Mouse (Mus musculus) megakaryocyte, embryonic 14.5 days (primary cell): ENCODE measurements around the gene Cog5. TPM values are rescaled to one million over a fixed set of nuclear protein-coding genes. Genes with fewer than 3 reads are reported as not detected.

Experiments
- H3K27me3 ChIP-seq: replicated peaks from 2 replicates; pipeline ENCODE3; 2012; ENCODE audit warnings: inconsistent platforms
- H3K36me3 ChIP-seq: replicated peaks from 2 replicates; pipeline ENCODE3; 2012; ENCODE audit warnings: low read length, inconsistent platforms, mixed read lengths
- H3K4me1 ChIP-seq: 2 replicates; pipeline ENCODE4 v1.6.1; 2012; ENCODE audit warnings: inconsistent platforms
- H3K4me3 ChIP-seq: replicated peaks from 2 replicates; pipeline ENCODE3; 2012; ENCODE audit warnings: moderate library complexity, mild to moderate bottlenecking, inconsistent platforms
- H3K9me3 ChIP-seq: 2 replicates; pipeline ENCODE4 v1.6.1; 2012; ENCODE audit warnings: inconsistent platforms
- FLI1 ChIP-seq: IDR thresholded peaks from 2 replicates; pipeline ENCODE4 v1.6.1; 2012; ENCODE audit warnings: low read length, inconsistent platforms, mixed read lengths
- GATA1 ChIP-seq: IDR thresholded peaks from 3 replicates; pipeline ENCODE4 v1.6.1; 2012; ENCODE audit warnings: mixed read lengths, low read length, inconsistent platforms, borderline replicate concordance
- polyA plus RNA-seq: library from polyadenylated mRNA; stranded (reverse); fragments of >175 nt; gene quantifications from 2 replicates; pipeline ENCODE4 v1.2.3, GENCODE M21; 2012; ENCODE audit warnings: low replicate concordance; ENCODE audit not compliant: insufficient read depth

Gene Cog5
- polyA plus RNA-seq, 1 experiment = 0.56 TPM

DNA sequence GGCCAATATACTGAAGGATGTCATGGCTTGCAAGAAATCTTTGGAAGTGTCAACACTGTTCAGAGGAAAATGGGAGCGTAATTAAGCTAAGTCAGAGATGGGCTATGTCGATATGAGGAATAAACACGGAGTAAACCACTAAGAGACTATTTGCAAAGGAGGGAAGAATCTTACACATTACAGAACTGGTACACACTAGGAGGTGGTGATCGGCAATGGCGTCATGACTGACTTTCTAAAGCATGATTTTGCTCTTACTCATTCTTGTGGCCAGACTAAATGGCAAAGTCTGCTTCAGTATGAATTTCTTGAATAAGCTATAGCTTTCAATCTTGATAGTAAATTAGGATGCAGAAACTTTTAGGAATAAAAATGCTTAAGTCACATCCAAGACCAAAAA, 1.1 kb upstream of the Cog5 start:
- TF ChIP-seq FLI1 (no peak), GATA1 (no peak)
- Histone ChIP-seq H3K36me3 (peaks cover 21% of the 10 kb centered on the region), H3K27me3 (no peaks in the 10 kb centered on the region), H3K4me1 (peaks cover 29% of the 10 kb centered on the region), H3K9me3 (no peaks in the 10 kb centered on the region), H3K4me3 (peak overlapping the region; percentile 93)

DNA sequence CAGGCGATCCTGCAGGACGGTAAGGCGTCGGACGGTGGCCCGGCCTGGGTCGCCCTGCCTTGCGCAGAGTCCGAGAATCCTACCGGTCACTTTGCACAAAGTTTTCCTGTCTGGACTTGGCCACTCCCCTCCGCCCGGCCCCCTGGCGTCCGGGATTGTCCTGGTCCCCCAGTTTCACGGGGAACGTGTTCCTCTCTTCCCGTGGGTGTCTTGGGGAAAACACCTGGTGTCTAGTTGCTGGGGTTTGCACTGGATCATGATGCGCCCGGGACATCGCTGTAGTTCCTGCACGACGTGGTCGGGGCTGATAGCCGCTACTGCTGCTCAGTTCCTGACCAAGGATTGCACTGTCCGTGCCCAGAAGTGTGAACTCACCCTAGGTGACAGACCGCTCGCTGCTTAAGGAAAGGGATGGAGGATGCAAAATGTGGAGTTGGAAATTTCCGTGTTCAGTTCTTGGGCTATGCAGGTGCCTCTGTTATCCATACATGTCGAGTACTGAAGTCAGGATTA, 352 bp downstream of the Cog5 start:
- Histone ChIP-seq H3K9me3 (no peaks in the 10 kb centered on the region), H3K4me3 (peak overlapping the region; percentile 93)
- TF ChIP-seq FLI1 (no peak), GATA1 (no peak)

DNA sequence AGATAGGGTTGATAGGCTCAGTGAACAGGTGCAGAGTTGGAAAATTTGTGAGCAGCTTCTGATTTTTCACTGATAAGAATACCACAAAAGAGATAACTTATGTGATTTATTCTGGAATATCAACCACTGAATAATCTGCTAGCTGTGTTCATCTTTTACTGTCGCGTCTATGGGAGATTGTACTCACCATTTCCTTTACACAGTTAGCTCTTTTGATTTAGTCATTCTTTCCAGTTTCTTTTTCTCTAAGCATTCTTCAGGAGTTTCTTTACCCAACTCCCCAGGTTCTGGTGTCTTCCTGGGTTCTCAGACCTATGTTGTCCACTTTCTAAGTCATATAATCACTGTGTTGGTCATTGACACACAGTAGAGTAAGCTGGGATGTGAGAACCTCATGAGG, 2.2 kb downstream of the Cog5 start:
- no peaks in the 10 kb centered on the region for H3K9me3 ChIP-seq
- H3K36me3 ChIP-seq = peaks cover 24% of the 10 kb centered on the region
- H3K4me3 ChIP-seq = no peak overlapping the region
- H3K27me3 ChIP-seq = no peaks in the 10 kb centered on the region
- peaks cover 27% of the 10 kb centered on the region for H3K4me1 ChIP-seq
- no peak for TF ChIP-seq FLI1
- TF ChIP-seq GATA1 = no peak

More for the DNA sequence above, 352 bp downstream of the Cog5 start:
- peaks cover 35% of the 10 kb centered on the region for H3K4me1 ChIP-seq
- no peaks in the 10 kb centered on the region for H3K27me3 ChIP-seq
- H3K36me3 ChIP-seq = peaks cover 14% of the 10 kb centered on the region

DNA sequence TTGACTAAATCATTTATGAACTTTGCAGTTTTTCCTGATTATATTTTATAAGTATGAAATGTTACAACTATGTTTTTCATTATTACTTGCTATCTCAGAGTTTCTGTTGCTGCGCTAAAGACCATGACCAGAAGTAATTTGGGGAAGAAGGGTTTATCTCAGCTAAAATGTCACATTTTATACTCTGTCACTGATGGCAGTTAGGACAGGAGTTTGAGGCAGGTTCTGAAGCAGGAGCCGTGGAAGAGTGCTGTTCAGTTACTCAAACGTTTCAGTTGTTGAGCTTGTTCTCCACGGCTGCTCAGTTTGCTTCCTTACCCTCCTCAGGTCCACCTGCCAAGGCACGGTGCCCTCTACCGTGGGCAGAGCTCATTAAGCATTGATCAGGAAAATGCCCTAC, 11.3 kb downstream of the Cog5 start:
- TF ChIP-seq GATA1 (no peak), FLI1 (no peak)
- peaks cover 93% of the 10 kb centered on the region for H3K36me3 ChIP-seq
- no peak overlapping the region for H3K4me3 ChIP-seq
- no peaks in the 10 kb centered on the region for H3K27me3 ChIP-seq
- H3K9me3 ChIP-seq = no peaks in the 10 kb centered on the region
- H3K4me1 ChIP-seq = no peaks in the 10 kb centered on the region; the same call in 1 of the 2 replicates

DNA sequence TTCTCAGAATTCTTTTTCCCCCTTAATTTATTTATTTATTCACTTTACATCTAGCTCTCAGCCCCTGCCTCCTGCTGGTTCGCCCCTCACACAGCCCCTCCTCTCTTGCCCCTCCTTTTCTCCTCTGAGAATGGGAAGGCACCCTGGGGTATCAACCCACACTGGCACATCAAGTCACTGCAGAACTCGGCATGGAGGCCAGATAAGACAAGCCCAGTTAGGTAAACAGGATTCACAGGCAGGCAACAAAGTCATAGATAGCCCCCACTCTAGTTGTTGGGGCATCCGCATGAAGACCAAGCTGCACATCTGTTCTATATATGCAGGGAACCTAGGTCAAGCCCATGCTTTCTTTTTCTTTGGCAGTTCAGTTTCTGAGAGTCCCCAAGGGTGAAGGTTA, 12.5 kb downstream of the Cog5 start:
- Histone ChIP-seq H3K9me3 (no peaks in the 10 kb centered on the region), H3K36me3 (peaks cover 92% of the 10 kb centered on the region), H3K27me3 (no peaks in the 10 kb centered on the region), H3K4me1 (no peaks in the 10 kb centered on the region; the same call in 1 of the 2 replicates), H3K4me3 (no peak overlapping the region)
- TF ChIP-seq FLI1 (no peak), GATA1 (no peak)

DNA sequence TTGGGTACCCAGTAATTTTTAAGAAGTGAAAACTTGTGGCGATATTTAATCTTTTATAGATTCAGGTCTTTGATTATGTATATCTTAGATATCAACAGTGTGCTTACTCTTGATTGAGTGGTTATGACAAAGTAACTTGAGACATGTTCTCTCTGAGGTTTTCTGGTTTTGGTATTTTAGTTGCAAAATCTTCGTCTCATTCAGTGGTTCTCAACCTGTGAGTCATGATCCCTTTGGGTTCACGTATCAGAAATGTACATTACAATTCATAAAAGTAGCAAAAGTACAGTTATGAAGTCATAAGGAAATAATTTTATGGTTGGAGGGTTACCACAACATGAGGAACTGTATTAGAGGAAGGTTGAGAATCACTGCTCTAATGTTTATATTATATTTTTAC, 32.0 kb downstream of the Cog5 start:
- no peak for TF ChIP-seq FLI1
- no peak for TF ChIP-seq GATA1
- no peaks in the 10 kb centered on the region for H3K4me1 ChIP-seq
- H3K27me3 ChIP-seq = no peaks in the 10 kb centered on the region
- H3K36me3 ChIP-seq = peaks cover 39% of the 10 kb centered on the region
- H3K9me3 ChIP-seq = no peaks in the 10 kb centered on the region
- H3K4me3 ChIP-seq = no peak overlapping the region

DNA sequence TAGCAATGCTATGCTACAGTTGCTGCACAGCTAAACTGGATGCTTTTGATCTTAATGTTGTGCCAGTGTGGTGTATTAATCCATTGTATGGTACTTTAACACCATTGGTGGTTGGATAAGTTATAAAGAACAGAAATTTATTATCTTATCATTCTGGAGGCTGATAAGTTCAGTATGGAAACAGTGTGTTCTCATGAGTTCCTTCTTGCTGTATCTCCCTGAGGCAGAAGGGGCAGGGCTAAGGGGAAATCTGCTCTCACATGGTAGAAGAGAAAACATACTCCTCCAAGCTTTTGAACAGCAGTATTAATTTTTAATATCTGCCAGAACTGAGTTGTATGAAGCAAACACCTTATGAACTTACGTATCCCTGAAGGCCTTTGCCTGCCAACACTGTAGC, 38.6 kb downstream of the Cog5 start:
- TF ChIP-seq FLI1 (no peak), GATA1 (no peak)
- Histone ChIP-seq H3K27me3 (no peaks in the 10 kb centered on the region), H3K9me3 (peaks cover 6% of the 10 kb centered on the region; the same call in 1 of the 2 replicates), H3K4me1 (peaks cover 8% of the 10 kb centered on the region; the same call in 1 of the 2 replicates), H3K4me3 (no peak overlapping the region), H3K36me3 (peaks cover 44% of the 10 kb centered on the region)

DNA sequence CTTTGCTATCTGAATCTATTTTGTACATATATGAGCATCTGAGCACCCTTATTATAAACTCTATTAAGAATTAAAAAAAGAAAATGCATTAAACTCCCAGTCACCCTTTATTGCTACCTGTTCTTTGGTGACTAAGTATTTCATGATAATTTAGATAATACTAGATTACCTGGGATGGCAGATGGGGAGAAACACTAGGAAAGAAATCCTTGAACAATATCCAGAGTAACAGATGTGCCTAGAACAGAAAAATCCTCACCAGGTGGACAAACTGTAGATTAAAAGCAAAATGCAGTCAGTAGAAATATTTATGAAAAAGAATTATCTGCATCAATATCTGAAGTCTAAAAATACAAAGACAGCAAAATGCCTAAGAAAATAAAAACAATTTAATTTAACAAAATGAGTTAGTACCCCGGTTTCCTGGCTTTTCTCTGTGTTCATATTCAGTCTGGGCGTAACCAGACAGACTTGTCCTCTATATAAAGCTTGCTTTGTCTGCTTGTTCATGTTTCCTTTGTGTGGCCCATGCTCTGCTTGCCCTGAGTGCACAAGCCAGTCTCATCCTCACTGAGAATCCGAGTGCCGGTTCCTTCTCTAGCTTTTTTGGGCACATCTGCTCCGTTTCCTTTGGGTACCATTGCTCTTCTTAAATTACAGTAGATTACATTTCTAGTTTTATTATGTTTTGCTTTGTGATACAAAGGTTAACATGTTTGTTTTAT, 46.1 kb downstream of the Cog5 start:
- Histone ChIP-seq H3K36me3 (peaks cover 12% of the 10 kb centered on the region), H3K27me3 (no peaks in the 10 kb centered on the region), H3K9me3 (peaks cover 6% of the 10 kb centered on the region; the same call in 1 of the 2 replicates), H3K4me3 (no peak overlapping the region), H3K4me1 (peaks cover 7% of the 10 kb centered on the region; the same call in 1 of the 2 replicates)
- TF ChIP-seq GATA1 (no peak), FLI1 (no peak)

DNA sequence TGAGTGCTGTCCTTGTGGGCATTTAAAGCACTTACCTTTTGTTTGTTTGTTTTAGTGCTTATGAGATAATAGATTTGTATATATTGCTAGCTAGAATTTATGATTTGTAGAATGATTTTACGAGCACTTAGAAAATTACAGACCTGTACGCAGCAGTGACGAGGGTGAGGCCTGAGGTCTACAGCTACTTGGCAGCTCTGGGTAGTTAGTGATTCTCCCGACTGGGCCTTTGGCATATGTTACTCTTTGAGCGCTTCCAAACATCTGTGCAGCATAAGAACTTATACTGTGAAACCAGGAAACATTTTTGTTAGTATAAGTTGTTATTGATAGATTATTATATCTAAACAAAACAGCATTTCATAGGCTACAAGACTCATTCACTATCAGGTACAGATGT, 46.7 kb downstream of the Cog5 start:
- no peak for TF ChIP-seq FLI1
- no peak for TF ChIP-seq GATA1
- no peaks in the 10 kb centered on the region for H3K27me3 ChIP-seq
- H3K36me3 ChIP-seq = peaks cover 12% of the 10 kb centered on the region

DNA sequence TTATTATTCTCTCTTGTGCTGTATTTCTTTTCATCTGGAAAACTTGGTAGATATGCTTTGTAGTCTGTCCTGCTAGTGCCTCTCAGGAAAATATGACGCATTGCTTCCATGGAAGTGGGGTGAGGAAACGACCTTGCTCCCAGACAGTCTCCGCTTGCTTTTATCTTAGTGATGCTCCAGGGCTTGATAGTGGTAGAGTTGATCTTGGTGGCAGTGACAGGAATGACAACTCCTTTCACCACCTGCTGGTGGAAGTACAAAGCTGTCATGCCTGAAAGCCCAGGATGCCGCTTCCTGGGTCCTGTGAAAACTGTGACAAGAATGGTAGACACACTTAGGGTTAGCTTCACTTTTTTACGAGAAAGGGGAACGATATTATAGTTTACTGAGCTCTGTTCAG, 49.2 kb downstream of the Cog5 start:
- peaks cover under 1% of the 10 kb centered on the region for H3K36me3 ChIP-seq
- no peak overlapping the region for H3K4me3 ChIP-seq
- H3K27me3 ChIP-seq = no peaks in the 10 kb centered on the region
- H3K9me3 ChIP-seq = no peaks in the 10 kb centered on the region
- H3K4me1 ChIP-seq = peaks cover 7% of the 10 kb centered on the region; the same call in 1 of the 2 replicates
- no peak for TF ChIP-seq GATA1
- TF ChIP-seq FLI1 = no peak

More for the DNA sequence above, 46.7 kb downstream of the Cog5 start:
- Histone ChIP-seq H3K4me3 (no peak overlapping the region), H3K9me3 (peaks cover 6% of the 10 kb centered on the region; the same call in 1 of the 2 replicates), H3K4me1 (peaks cover 7% of the 10 kb centered on the region; the same call in 1 of the 2 replicates)
